Mouse (Mus musculus) forebrain, embryonic 15.5 days (tissue): ENCODE data around the gene Cbx5. TPM values are rescaled to one million over a fixed set of nuclear protein-coding genes. Genes with fewer than 3 reads are reported as not detected.
A peak's percentile ranks its signal among the peaks of the same experiment; 100 is the strongest.
"Not testable (repeated sequence)": the region's sequence is repeated elsewhere in the genome, so short reads cannot be mapped to it uniquely, and the experiment has no call there.

Experiments
- ATAC-seq: fragments of 200-750 bp; cut with Nextera tagmentation; replicated peaks from 2 replicates; pipeline ENCODE4 v1.8.0; 2017; ENCODE audit warnings: mild to moderate bottlenecking, moderate TSS enrichment, moderate library complexity
- H3K27ac ChIP-seq: fragments of 300-500 bp; sonication (generic); replicated peaks from 2 replicates; pipeline ENCODE4 v1.5.1; 2015; ENCODE audit warnings: mild to moderate bottlenecking, inconsistent platforms
- H3K27me3 ChIP-seq: fragments of 300-500 bp; sonication (generic); 2 replicates; pipeline ENCODE4 v1.6.1; 2015; ENCODE audit warnings: inconsistent platforms
- H3K36me3 ChIP-seq: fragments of 300-500 bp; sonication (generic); 2 replicates; pipeline ENCODE4 v1.6.1; 2015; ENCODE audit warnings: mild to moderate bottlenecking, inconsistent platforms
- H3K4me1 ChIP-seq: fragments of 300-500 bp; sonication (generic); 2 replicates; pipeline ENCODE4 v1.6.1; 2015; ENCODE audit warnings: inconsistent platforms
- H3K4me2 ChIP-seq: fragments of 300-500 bp; sonication (generic); replicated peaks from 2 replicates; pipeline ENCODE4 v1.6.1; 2015; ENCODE audit warnings: mild to moderate bottlenecking, inconsistent platforms
- H3K4me3 ChIP-seq: fragments of 300-500 bp; sonication (generic); 2 replicates; pipeline ENCODE4 v1.5.1; 2015; ENCODE audit warnings: mild to moderate bottlenecking, inconsistent platforms
- H3K9ac ChIP-seq: fragments of 300-500 bp; sonication (generic); replicated peaks from 2 replicates; pipeline ENCODE4 v1.6.1; 2015; ENCODE audit warnings: mild to moderate bottlenecking, inconsistent platforms
- H3K9me3 ChIP-seq: fragments of 300-500 bp; sonication (generic); 2 replicates; pipeline ENCODE4 v1.6.1; 2016; ENCODE audit warnings: inconsistent platforms
- WGBS: fragments of 180-500 bp; shearing (Covaris S2); methylation state at CpG from one replicate; pipeline ENCODE4 v1.1.7; 2015; ENCODE audit warnings: mixed read lengths; 5-methylcytosine and 5-hydroxymethylcytosine counted together
- polyA plus RNA-seq: library from polyadenylated mRNA; unstranded; fragments of >200 nt; fragmentation: Nextera tagmentation; extraction: Ambion mirVana; gene quantifications from 2 replicates; pipeline ENCODE4 v1.2.1, GENCODE M21; 2015

The Cbx5 gene
- polyA plus RNA-seq, 1 experiment from 2014 or later = 134 TPM

GRCm38 (mm10) chr15:103264794-103265193 is 25.2 kb upstream of the Cbx5 start:
- Histone ChIP-seq H3K27ac (no peak overlapping the region), H3K4me1 (no peaks in the 10 kb centered on the region), H3K9ac (no peak overlapping the region), H3K27me3 (no peaks in the 10 kb centered on the region), H3K36me3 (no peaks in the 10 kb centered on the region), H3K4me2 (no peak overlapping the region), H3K4me3 (no peak overlapping the region), H3K9me3 (no peaks in the 10 kb centered on the region)
- ATAC-seq = no peak
- 93% methylated on average over 2 of the region's 2 CpGs for WGBS

GRCm38 (mm10) chr15:103259989-103260388 is 20.4 kb upstream of the Cbx5 start:
- H3K27ac ChIP-seq = no peak overlapping the region
- H3K4me1 ChIP-seq = peaks cover 4% of the 10 kb centered on the region
- no peaks in the 10 kb centered on the region for H3K36me3 ChIP-seq
- 69% methylated on average over 1 of the region's 1 CpGs for WGBS
- H3K9me3 ChIP-seq = no peaks in the 10 kb centered on the region
- no peak overlapping the region for H3K9ac ChIP-seq
- no peak overlapping the region for H3K4me2 ChIP-seq
- H3K4me3 ChIP-seq = no peak overlapping the region
- no peak for ATAC-seq
- H3K27me3 ChIP-seq = peaks cover 5% of the 10 kb centered on the region; the same call in 1 of the 2 replicates

GRCm38 (mm10) chr15:103259162-103259561 is 19.5 kb upstream of the Cbx5 start:
- peaks cover 5% of the 10 kb centered on the region; the same call in 1 of the 2 replicates for H3K27me3 ChIP-seq
- H3K4me3 ChIP-seq = no peak overlapping the region
- H3K4me2 ChIP-seq = no peak overlapping the region
- 88% methylated on average over 5 of the region's 5 CpGs for WGBS
- H3K9ac ChIP-seq = no peak overlapping the region
- H3K9me3 ChIP-seq = no peaks in the 10 kb centered on the region
- H3K4me1 ChIP-seq = peaks cover 6% of the 10 kb centered on the region
- H3K27ac ChIP-seq = no peak overlapping the region
- no peak for ATAC-seq
- no peaks in the 10 kb centered on the region for H3K36me3 ChIP-seq

GRCm38 (mm10) chr15:103257790-103258728 is 18.4 kb upstream of the Cbx5 start, which contains the start of gene Nfe2:
Gene Nfe2 (minus strand): TSS chr15:103258403.
- Histone ChIP-seq H3K27ac (no peak within 1 kb of the TSS), H3K4me2 (no peak within 1 kb of the TSS), H3K27me3 (peaks cover 5% of the 10 kb centered on the region; the same call in 1 of the 2 replicates), H3K4me1 (peaks cover 6% of the 10 kb centered on the region), H3K9me3 (no peaks in the 10 kb centered on the region), H3K4me3 (no peak within 1 kb of the TSS), H3K36me3 (no peaks in the 10 kb centered on the region), H3K9ac (no peak within 1 kb of the TSS)
- 15% methylated on average over 15 of the region's 15 CpGs for WGBS
- no peak for ATAC-seq

GRCm38 (mm10) chr15:103256210-103256986 is 16.8 kb upstream of the Cbx5 start:
- H3K4me2 ChIP-seq = no peak overlapping the region
- H3K27ac ChIP-seq = no peak overlapping the region
- no peaks in the 10 kb centered on the region for H3K36me3 ChIP-seq
- no peak overlapping the region for H3K9ac ChIP-seq
- H3K4me3 ChIP-seq = no peak overlapping the region
- no peak for ATAC-seq
- H3K9me3 ChIP-seq = no peaks in the 10 kb centered on the region
- H3K27me3 ChIP-seq = peaks cover 5% of the 10 kb centered on the region; the same call in 1 of the 2 replicates
- H3K4me1 ChIP-seq = peaks cover 6% of the 10 kb centered on the region
- WGBS = 93% methylated on average over 6 of the region's 6 CpGs

- H3K36me3 ChIP-seq = no peaks in the 10 kb centered on the region
- H3K9ac ChIP-seq = peak overlapping the region; percentile 32; the same call in 1 of the 2 replicates
- peak overlapping the region; percentile 28 for H3K4me3 ChIP-seq
- H3K27me3 ChIP-seq = peaks cover 5% of the 10 kb centered on the region; the same call in 1 of the 2 replicates
- ATAC-seq = peak; percentile 29; the same call in 1 of the 2 replicates
- H3K9me3 ChIP-seq = no peaks in the 10 kb centered on the region
- no peak overlapping the region for H3K27ac ChIP-seq
- peaks cover 6% of the 10 kb centered on the region for H3K4me1 ChIP-seq
- peak overlapping the region; percentile 56 for H3K4me2 ChIP-seq
- 1% methylated on average over 25 of the region's 25 CpGs for WGBS
Measured at GRCm38 (mm10) chr15:103255169-103255568, 15.6 kb upstream of the Cbx5 start.

GRCm38 (mm10) chr15:103253352-103253751 is 13.7 kb upstream of the Cbx5 start:
- H3K4me2 ChIP-seq = no peak overlapping the region
- no peak for ATAC-seq
- H3K36me3 ChIP-seq = peaks cover 11% of the 10 kb centered on the region
- H3K4me3 ChIP-seq = no peak overlapping the region
- H3K27ac ChIP-seq = no peak overlapping the region
- peaks cover 5% of the 10 kb centered on the region; the same call in 1 of the 2 replicates for H3K27me3 ChIP-seq
- no peaks in the 10 kb centered on the region for H3K9me3 ChIP-seq
- 94% methylated on average over 1 of the region's 1 CpGs for WGBS
- peaks cover 6% of the 10 kb centered on the region for H3K4me1 ChIP-seq
- H3K9ac ChIP-seq = no peak overlapping the region

- Histone ChIP-seq H3K27ac (no peak overlapping the region), H3K4me3 (no peak overlapping the region), H3K36me3 (peaks cover 18% of the 10 kb centered on the region), H3K4me2 (no peak overlapping the region), H3K9me3 (no peaks in the 10 kb centered on the region), H3K9ac (no peak overlapping the region), H3K27me3 (0 out of 2 replicates have a peak, but pooled peaks cover 2% of the 10 kb centered on the region), H3K4me1 (peaks cover 6% of the 10 kb centered on the region)
- no peak for ATAC-seq
- 87% methylated on average over 3 of the region's 3 CpGs for WGBS
Measured at GRCm38 (mm10) chr15:103252660-103253059, 13.0 kb upstream of the Cbx5 start.

- Histone ChIP-seq H3K36me3 (peaks cover 29% of the 10 kb centered on the region), H3K27ac (no peak overlapping the region), H3K4me3 (no peak overlapping the region), H3K9ac (no peak overlapping the region), H3K27me3 (no peaks in the 10 kb centered on the region), H3K4me2 (no peak overlapping the region), H3K9me3 (no peaks in the 10 kb centered on the region), H3K4me1 (peaks cover 6% of the 10 kb centered on the region)
- no peak for ATAC-seq
- 70% methylated on average over 1 of the region's 1 CpGs for WGBS
Measured at GRCm38 (mm10) chr15:103251595-103251994, 12.0 kb upstream of the Cbx5 start.

GRCm38 (mm10) chr15:103250195-103250740 is 10.7 kb upstream of the Cbx5 start:
- Histone ChIP-seq H3K4me3 (no peak overlapping the region), H3K36me3 (peaks cover 41% of the 10 kb centered on the region), H3K4me1 (peaks cover 9% of the 10 kb centered on the region), H3K27ac (no peak overlapping the region), H3K9ac (no peak overlapping the region), H3K9me3 (no peaks in the 10 kb centered on the region), H3K4me2 (no peak overlapping the region), H3K27me3 (no peaks in the 10 kb centered on the region)
- ATAC-seq = no peak
- WGBS = 26% methylated on average over 2 of the region's 2 CpGs

GRCm38 (mm10) chr15:103249511-103249910 is 9.9 kb upstream of the Cbx5 start:
- H3K36me3 ChIP-seq = peaks cover 45% of the 10 kb centered on the region
- not testable (repeated sequence) for H3K4me1 ChIP-seq, ATAC-seq, H3K4me3 ChIP-seq, H3K4me2 ChIP-seq, H3K27ac ChIP-seq, H3K27me3 ChIP-seq, H3K9me3 ChIP-seq, H3K9ac ChIP-seq
- 92% methylated on average over 6 of the region's 6 CpGs for WGBS
